Mouse (Mus musculus) liver, embryonic 14.5 days (tissue): ENCODE data around the gene St3gal6. TPM values are rescaled to one million over a fixed set of nuclear protein-coding genes. Genes with fewer than 3 reads are reported as not detected.
"Not testable (repeated sequence)": the region's sequence is repeated elsewhere in the genome, so short reads cannot be mapped to it uniquely, and the experiment has no call there.

Source experiments
- ATAC-seq: fragments of 200-750 bp; cut with Nextera tagmentation; 2 replicates; pipeline ENCODE4 v1.8.0; 2017; ENCODE audit warnings: moderate number of reproducible peaks, mild to moderate bottlenecking, moderate library complexity; ENCODE audit not compliant: insufficient read depth
- DNase-seq, 3 experiments: peaks; one replicate each; pipeline ENCODE4 v3.0.0-alpha.2; 2012 to 2013; ENCODE audit warnings: low read depth in 3 of 3, low spot score in 3 of 3
- H3K27ac ChIP-seq: fragments of 300-500 bp; sonication (generic); 2 replicates; pipeline ENCODE4 v1.5.1; 2014; ENCODE audit warnings: moderate library complexity, mild to moderate bottlenecking, control low read depth, inconsistent platforms
- H3K27me3 ChIP-seq: fragments of 300-500 bp; sonication (generic); 2 replicates; pipeline ENCODE4 v1.6.1; 2014; ENCODE audit warnings: mild to moderate bottlenecking, low read length, moderate library complexity; ENCODE audit not compliant: control insufficient read depth, insufficient read depth
- H3K36me3 ChIP-seq: fragments of 300-500 bp; sonication (generic); replicated peaks from 2 replicates; pipeline ENCODE4 v1.6.1; 2014; ENCODE audit warnings: low read depth; ENCODE audit not compliant: control insufficient read depth, insufficient read depth
- H3K4me1 ChIP-seq, 2 experiments: fragments of 200-500 bp in 1 of 2; fragments of 300-500 bp in 1 of 2; sonication (generic) in 1 of 2; replicated peaks; 2 replicates each; pipeline ENCODE4 v1.6.1; 2012 to 2014; ENCODE audit warnings: antibody characterized with exemption in 1 of 2, inconsistent platforms in 1 of 2, low read length in 1 of 2; ENCODE audit not compliant: control insufficient read depth in 2 of 2, insufficient read depth in 2 of 2
- H3K4me2 ChIP-seq: fragments of 300-500 bp; sonication (generic); 2 replicates; pipeline ENCODE4 v1.6.1; 2014; ENCODE audit warnings: low read depth, mild to moderate bottlenecking, control low read depth, moderate library complexity
- H3K4me3 ChIP-seq, 2 experiments: fragments of 200-500 bp in 1 of 2; fragments of 300-500 bp in 1 of 2; sonication (generic) in 1 of 2; 2 replicates each; pipeline ENCODE4 v1.5.1; 2012 to 2014; ENCODE audit warnings: low read depth in 2 of 2, low read length in 2 of 2, mild to moderate bottlenecking in 2 of 2, control low read depth in 1 of 2, inconsistent platforms in 1 of 2, moderate library complexity in 1 of 2; ENCODE audit not compliant: insufficient read depth in 1 of 2
- H3K9ac ChIP-seq: fragments of 300-500 bp; sonication (generic); replicated peaks from 2 replicates; pipeline ENCODE4 v1.6.1; 2014; ENCODE audit warnings: mild to moderate bottlenecking, control low read depth, moderate library complexity
- H3K9me3 ChIP-seq: fragments of 300-500 bp; sonication (generic); 2 replicates; pipeline ENCODE4 v1.6.1; 2016; ENCODE audit warnings: low read length, mixed read lengths; ENCODE audit not compliant: control insufficient read depth
- CTCF ChIP-seq: IDR thresholded peaks from 2 replicates; pipeline ENCODE4 v1.5.1; 2016; ENCODE audit warnings: antibody characterized with exemption, low read depth, control low read depth
- EP300 ChIP-seq: IDR thresholded peaks from 2 replicates; pipeline ENCODE4 v1.6.1; 2016; ENCODE audit warnings: antibody characterized with exemption, low read depth
- WGBS: fragments of 180-500 bp; shearing (Covaris S2); extraction: QIAGEN DNeasy Blood & Tissue Kit; methylation state at CpG from one replicate; pipeline ENCODE4 v1.1.7; 2014; ENCODE audit not compliant: insufficient replicate concordance; 5-methylcytosine and 5-hydroxymethylcytosine counted together
- polyA plus RNA-seq, 2 experiments: library from polyadenylated mRNA; depleted of rRNA in 1 of 2; stranded (reverse) in 1 of 2; unstranded in 1 of 2; fragments of >200 nt; fragmentation: Nextera tagmentation in 1 of 2; extraction: Ambion mirVana in 1 of 2; gene quantifications; 2 replicates each; pipeline versions ENCODE4 v1.2.1 to v1.2.3; 2012 to 2014

St3gal6 gene
- polyA plus RNA-seq, 2 experiments, result 10.4 to 25.6 TPM

DNA sequence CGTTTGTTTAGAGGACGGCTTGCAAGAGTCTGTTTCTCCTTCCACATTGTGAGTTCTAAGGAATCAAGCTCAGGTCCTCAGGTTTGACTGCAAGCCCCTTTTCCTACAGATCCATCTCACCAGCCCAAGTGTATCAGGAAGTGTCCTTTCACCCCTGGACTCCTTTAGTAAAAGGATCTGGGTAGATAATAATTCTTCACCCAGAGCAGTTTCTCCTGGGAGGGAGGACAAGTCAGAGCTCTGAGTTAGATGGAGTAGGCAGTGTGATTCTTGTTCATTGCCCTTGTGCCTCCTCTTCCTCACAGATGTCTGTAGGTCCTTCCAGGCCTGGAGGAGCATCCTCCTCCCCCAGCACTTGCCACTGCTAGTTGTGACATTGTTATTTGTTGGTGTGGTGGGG, 61.5 kb downstream of the St3gal6 start:
- no peak for DNase-seq
- H3K27me3 ChIP-seq, result no peaks in the 10 kb centered on the region
- WGBS, result 76% methylated on average over 2 of the region's 2 CpGs

DNA sequence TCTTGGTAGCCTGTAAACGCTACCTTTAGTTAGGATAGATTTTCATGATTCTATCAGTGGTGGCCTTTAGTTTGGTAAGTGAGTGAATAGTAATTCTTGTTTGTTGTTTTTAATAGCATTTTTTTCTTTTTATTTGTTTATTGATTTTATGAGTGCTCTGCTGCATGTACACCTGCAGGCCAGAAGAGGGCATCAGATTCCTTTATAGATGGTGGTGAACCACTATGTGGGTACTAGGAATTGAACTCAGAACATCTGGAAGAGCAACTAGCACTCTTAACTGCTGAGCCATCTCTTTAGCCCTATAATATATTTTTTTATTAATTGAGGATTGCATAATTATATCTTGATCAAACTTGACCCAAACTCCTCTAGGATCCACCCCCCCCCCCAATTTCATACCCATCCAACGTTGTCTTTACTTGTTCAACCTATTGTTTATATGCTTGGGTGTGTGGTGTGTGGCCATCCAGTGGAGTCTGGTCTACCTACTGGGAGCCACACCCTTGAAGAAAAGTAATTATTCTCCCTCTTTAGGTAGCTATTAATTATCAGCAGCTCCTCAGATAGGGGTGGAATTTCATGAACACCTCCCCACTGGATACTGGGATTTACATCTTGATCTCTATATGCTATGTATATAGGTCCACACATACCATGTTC, 62.1 kb downstream of the St3gal6 start:
- WGBS, result 74% methylated on average over 2 of the region's 2 CpGs
- Histone ChIP-seq H3K4me1 (peaks cover 11 to 18% of the 10 kb centered on the region in 2 experiments), H3K36me3 (peaks cover 4% of the 10 kb centered on the region), H3K9me3 (no peaks in the 10 kb centered on the region), H3K9ac (no peak overlapping the region), H3K27ac (no peak overlapping the region), H3K27me3 (no peaks in the 10 kb centered on the region), H3K4me2 (no peak overlapping the region), H3K4me3 (no peak overlapping the region)
- TF ChIP-seq CTCF, result peak; percentile 69
- TF ChIP-seq EP300, result no peak
- no peak for ATAC-seq
- DNase-seq, result no peak

More for the DNA sequence above, 61.5 kb downstream of the St3gal6 start:
- no peak overlapping the region for H3K4me3 ChIP-seq
- H3K27ac ChIP-seq, result no peak overlapping the region; the same call in 1 of the 2 replicates
- no peaks in the 10 kb centered on the region for H3K9me3 ChIP-seq
- H3K4me1 ChIP-seq, result peaks cover 6 to 12% of the 10 kb centered on the region in 2 experiments
- H3K9ac ChIP-seq, result no peak overlapping the region
- peaks cover 9% of the 10 kb centered on the region for H3K36me3 ChIP-seq
- no peak overlapping the region for H3K4me2 ChIP-seq
- no peak for ATAC-seq
- TF ChIP-seq CTCF (no peak), EP300 (no peak)

DNA sequence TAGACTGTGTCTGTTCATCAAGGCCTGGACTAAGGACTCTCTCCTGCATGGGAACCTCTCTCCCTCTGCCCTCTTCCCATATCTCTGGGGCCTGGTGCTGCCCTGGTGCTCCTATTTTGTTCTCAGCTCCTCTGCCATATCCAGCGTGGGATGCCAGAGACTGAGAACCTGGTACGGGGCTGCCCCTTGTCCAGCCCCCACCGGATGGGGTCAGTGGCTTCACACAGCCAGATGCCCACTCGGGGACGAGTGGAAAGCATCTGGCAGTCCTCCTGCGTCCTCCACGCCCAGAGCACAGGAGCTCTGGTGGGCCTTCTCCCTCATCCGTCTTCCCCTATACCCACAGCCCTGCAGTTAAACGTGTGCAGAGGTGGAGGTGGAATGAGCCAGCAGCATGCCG, 63.7 kb downstream of the St3gal6 start:
- no peak overlapping the region for H3K27ac ChIP-seq
- no peak overlapping the region for H3K9ac ChIP-seq
- WGBS, result 80% methylated on average over 10 of the region's 10 CpGs

DNA sequence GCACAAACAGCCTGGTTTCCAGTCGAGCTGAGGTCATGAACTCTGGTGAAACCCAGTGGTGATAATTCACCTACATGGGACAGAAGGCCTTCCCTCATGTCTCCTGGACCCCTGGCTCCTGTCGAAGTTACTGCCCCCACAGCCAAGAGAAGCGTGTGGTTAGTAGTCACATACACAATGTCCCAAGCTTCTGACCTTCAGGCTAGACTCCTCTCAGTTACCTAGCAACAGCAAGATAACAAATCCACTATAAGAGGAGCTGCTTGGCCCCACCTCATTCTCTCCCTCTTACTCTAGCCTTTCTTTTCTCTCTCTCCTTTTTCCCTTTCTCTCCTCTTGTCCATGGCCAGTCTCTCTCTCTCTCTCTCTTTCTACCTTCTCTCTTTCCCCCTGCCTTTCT, 64.1 kb downstream of the St3gal6 start:
- WGBS, result 31% methylated on average over 3 of the region's 3 CpGs
- H3K4me3 ChIP-seq, H3K27me3 ChIP-seq, H3K4me2 ChIP-seq, H3K9ac ChIP-seq, H3K36me3 ChIP-seq, H3K9me3 ChIP-seq: not testable (repeated sequence)
- H3K27ac ChIP-seq, result 0 out of 2 replicates have a peak overlapping the region, but pooled peaks have one; percentile 22
- peaks cover 23 to 29% of the 10 kb centered on the region in 2 experiments for H3K4me1 ChIP-seq
- peak in 1 of 3 experiments; percentile 35 for DNase-seq
- 0 out of 2 replicates have a peak, but pooled peaks have one; percentile 39 for ATAC-seq

More for the DNA sequence above, 63.7 kb downstream of the St3gal6 start:
- Histone ChIP-seq H3K9me3 (no peaks in the 10 kb centered on the region), H3K4me3 (no peak overlapping the region), H3K4me2 (no peak overlapping the region), H3K27me3 (no peaks in the 10 kb centered on the region), H3K36me3 (no peaks in the 10 kb centered on the region; the same call in none of the 2 replicates), H3K4me1 (peaks cover 19 to 25% of the 10 kb centered on the region in 2 experiments)
- DNase-seq (no peak), ATAC-seq (no peak)
- TF ChIP-seq EP300, result no peak
- no peak for TF ChIP-seq CTCF

DNA sequence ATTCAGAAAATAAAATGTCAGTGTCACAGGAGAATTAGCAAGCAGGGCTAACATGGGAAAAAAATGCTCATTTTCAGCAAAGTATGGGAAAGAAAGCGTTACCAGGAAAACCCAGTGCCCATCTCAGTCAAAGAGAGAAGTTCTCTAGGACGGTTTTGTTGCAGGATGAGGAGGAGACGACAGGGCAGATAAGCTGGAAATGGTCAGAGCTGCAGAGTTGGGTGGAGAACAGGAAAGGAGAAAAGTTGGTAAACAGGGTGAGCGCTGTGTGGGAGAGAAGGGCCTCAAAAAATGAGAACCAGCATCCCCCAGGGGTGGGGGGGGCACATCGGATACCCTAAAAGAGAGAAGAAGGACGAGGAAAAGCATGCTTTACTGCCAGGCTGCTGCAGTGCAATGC, 67.1 kb downstream of the St3gal6 start:
- DNase-seq (no peak), ATAC-seq (peak; percentile 22; the same call in 1 of the 2 replicates)
- Histone ChIP-seq H3K4me3 (no peak overlapping the region), H3K36me3 (no peaks in the 10 kb centered on the region), H3K4me2 (peak overlapping the region; percentile 53), H3K27ac (peak overlapping the region; percentile 72), H3K9ac (peak overlapping the region; percentile 43), H3K4me1 (peaks cover 47 to 51% of the 10 kb centered on the region in 2 experiments), H3K27me3 (no peaks in the 10 kb centered on the region), H3K9me3 (no peaks in the 10 kb centered on the region)
- WGBS, result 13% methylated on average over 6 of the region's 6 CpGs
- TF ChIP-seq EP300, result no peak
- TF ChIP-seq CTCF, result no peak
